Mouse (Mus musculus) liver, postnatal 0 days (tissue): Measurements from ENCODE around the gene Ccnd2.

ENCODE experiments used
- CTCF ChIP-seq: sonication (generic); IDR thresholded peaks from 2 replicates; pipeline ENCODE4 v1.5.1; 2016; ENCODE audit warnings: antibody characterized with exemption, low read depth
- EP300 ChIP-seq: IDR thresholded peaks from 2 replicates; pipeline ENCODE4 v1.6.1; 2016; ENCODE audit warnings: antibody characterized with exemption, low read depth, mild to moderate bottlenecking

GRCm38 (mm10) chr6:127196985-127197384 is 45.0 kb upstream of the Ccnd2 start:
- TF ChIP-seq CTCF (no peak), EP300 (no peak)
